Mouse (Mus musculus): Measurements from ENCODE around the gene Klf15. TPM values are rescaled to one million over a fixed set of nuclear protein-coding genes. Genes with fewer than 3 reads are reported as not detected.
A peak's percentile ranks its signal among the peaks of the same experiment; 100 is the strongest.

The Klf15 gene
- polyA plus RNA-seq, 1 experiment, result 26.1 TPM

DNA sequence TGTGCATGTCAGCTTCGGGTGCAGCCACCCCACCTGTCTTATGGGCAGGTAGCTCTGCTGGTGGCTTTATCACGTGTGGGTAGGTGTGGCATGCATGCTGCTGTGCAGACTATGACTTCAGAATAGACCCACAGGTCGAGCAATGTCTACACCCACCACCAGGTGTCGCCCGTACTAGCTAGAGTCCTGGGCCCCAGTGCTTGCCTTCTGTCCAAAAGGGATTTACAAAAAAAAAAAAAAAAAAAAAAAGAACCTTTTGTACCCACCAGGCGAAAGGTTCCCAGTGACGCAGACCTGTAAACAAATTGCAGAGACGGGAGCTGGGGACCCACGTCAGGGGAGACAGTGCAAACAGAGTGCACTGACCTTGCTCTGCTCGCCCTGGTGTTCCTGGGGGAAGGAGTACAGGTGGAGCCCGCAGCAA is 27.2 kb upstream of the Klf15 start:
- no peak overlapping the region for H3K27ac ChIP-seq (ENCODE audit: insufficient read depth, low read length)
- peak; percentile 80 to 88 for DNase-seq
- no peaks in the 10 kb centered on the region for H3K4me1 ChIP-seq (ENCODE audit: control insufficient read depth, insufficient read depth, low read length)
- H3K27me3 ChIP-seq (ENCODE audit: control insufficient read depth, insufficient read depth, low read length), result no peaks in the 10 kb centered on the region
- WGBS, result 15% methylated on average over 11 of the region's 11 CpGs
- peak; percentile 86 for TF ChIP-seq CTCF (IDR thresholded peaks at IDR 0.05; ENCODE audit: borderline replicate concordance, insufficient read depth, low read depth, low read length)
- no peak for TF ChIP-seq POLR2A (IDR thresholded peaks at IDR 0.05; ENCODE audit: borderline replicate concordance, insufficient read depth, low read length)
- H3K4me3 ChIP-seq (replicated peaks; ENCODE audit: insufficient read depth, low read depth, low read length), result no peak overlapping the region

DNA sequence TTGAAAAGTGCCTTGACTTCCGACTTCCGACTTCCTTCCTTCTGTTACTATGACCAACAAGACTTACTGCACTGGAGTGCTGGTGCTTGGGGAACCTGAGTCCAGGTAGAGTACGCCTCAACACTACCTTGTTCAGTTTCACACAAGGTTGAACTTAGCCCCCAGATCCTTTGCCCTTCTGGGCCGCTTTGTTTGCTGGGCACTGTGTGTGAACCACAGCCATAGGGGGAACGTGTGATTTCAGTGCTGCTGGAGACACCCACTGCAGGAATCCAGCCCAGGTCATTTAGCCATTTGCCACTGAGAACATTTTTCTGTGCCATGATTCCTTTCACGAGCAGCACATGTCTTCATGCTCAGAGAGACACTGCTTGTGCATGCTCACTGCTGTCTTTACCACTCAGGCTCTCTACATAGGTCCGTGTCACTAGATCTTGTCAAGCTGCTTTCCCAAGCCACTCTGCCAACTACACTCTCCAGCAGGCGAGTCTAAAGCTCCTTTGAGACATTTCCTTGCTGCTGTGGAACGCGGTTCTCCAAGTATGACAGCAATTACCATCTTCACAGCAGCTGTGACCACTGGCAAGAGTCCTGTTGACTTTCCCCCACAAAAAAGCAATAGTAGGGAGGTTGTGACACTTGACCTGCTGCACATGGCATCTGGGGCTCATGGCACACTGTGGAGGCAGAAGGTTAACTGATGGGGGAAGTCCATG is 26.0 kb upstream of the Klf15 start:
- 58% methylated on average over 10 of the region's 10 CpGs for WGBS
- H3K27ac ChIP-seq (ENCODE audit: insufficient read depth, low read length), result no peak overlapping the region
- no peaks in the 10 kb centered on the region for H3K4me1 ChIP-seq (ENCODE audit: control insufficient read depth, insufficient read depth, low read length)
- H3K27me3 ChIP-seq (ENCODE audit: control insufficient read depth, insufficient read depth, low read length), result no peaks in the 10 kb centered on the region
- DNase-seq, result no peak
- no peak for TF ChIP-seq CTCF (IDR thresholded peaks at IDR 0.05; ENCODE audit: borderline replicate concordance, insufficient read depth, low read depth, low read length)
- TF ChIP-seq POLR2A (IDR thresholded peaks at IDR 0.05; ENCODE audit: borderline replicate concordance, insufficient read depth, low read length), result no peak
- no peak overlapping the region for H3K4me3 ChIP-seq (replicated peaks; ENCODE audit: insufficient read depth, low read depth, low read length)

DNA sequence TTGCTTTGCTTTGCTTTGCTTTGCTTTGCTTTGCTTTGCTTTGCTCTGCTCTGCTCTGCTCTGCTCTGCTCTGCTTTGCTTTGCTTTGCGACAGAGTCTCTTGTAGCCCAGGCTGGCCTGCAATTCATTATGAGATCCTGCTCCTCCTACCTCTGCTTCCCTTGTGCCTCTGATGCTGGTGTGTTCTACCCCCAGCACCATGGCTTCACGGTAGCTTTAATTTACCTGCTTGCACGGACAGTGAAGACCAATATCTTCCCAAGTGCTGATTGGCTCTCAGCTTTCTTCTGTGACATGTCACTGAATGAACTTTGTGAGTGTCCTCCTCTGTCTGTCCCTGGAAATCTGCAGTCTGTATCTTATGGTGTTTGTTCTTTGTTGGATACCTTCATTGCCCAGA is 25.3 kb upstream of the Klf15 start:
- Histone ChIP-seq H3K27ac (ENCODE audit: insufficient read depth, low read length) (no peak overlapping the region), H3K4me3 (replicated peaks; ENCODE audit: insufficient read depth, low read depth, low read length) (no peak overlapping the region), H3K4me1 (ENCODE audit: control insufficient read depth, insufficient read depth, low read length) (no peaks in the 10 kb centered on the region), H3K27me3 (ENCODE audit: control insufficient read depth, insufficient read depth, low read length) (no peaks in the 10 kb centered on the region)
- TF ChIP-seq CTCF (IDR thresholded peaks at IDR 0.05; ENCODE audit: borderline replicate concordance, insufficient read depth, low read depth, low read length), result no peak
- WGBS, result 95% methylated on average over 3 of the region's 3 CpGs
- DNase-seq, result no peak

DNA sequence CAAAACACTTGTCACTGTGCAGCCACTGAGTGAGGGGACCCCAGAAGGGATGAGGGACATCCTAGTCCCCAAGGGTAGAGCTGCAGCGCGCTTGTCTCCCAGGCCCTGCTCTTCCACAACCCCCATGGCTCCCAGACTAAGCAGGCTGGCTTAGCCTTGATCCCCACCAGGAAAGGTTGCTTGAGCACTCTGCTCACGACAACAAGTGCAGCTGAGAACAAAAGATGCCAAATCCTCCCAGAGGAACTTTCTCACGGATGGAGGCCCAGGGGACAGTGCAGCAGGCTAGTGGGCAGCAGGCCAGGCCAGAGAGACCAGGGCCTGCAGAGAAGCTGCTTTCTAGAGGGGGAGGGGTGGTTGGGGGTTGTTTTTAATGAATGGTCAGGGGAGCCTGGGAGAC is 15.5 kb upstream of the Klf15 start:
- no peak overlapping the region for H3K4me3 ChIP-seq (replicated peaks; ENCODE audit: insufficient read depth, low read depth, low read length)
- WGBS, result 52% methylated on average over 4 of the region's 4 CpGs
- TF ChIP-seq POLR2A (IDR thresholded peaks at IDR 0.05; ENCODE audit: borderline replicate concordance, insufficient read depth, low read length), result no peak
- no peak for TF ChIP-seq CTCF (IDR thresholded peaks at IDR 0.05; ENCODE audit: borderline replicate concordance, insufficient read depth, low read depth, low read length)
- H3K4me1 ChIP-seq (ENCODE audit: control insufficient read depth, insufficient read depth, low read length), result no peaks in the 10 kb centered on the region
- no peak overlapping the region for H3K27ac ChIP-seq (ENCODE audit: insufficient read depth, low read length)
- H3K27me3 ChIP-seq (ENCODE audit: control insufficient read depth, insufficient read depth, low read length), result no peaks in the 10 kb centered on the region
- DNase-seq, result no peak

DNA sequence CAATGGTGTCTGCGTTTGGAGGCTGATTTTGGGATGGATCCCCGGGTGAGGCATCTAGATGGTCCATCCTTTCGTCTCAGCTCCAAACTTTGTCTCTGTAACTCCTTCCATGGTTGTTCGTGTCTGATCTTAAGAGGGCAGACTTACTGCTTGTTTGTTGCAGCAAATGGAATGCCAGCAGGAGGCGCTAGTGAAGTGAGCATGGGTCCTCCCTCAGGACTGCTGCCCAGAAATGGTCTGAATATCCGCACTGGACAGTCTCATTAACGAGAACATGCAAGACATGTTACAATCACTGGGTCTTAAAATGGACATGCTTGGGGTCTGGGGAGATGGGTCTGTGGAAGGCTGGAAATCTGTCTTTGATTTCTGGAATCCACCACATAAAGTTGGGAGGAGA is 12.2 kb upstream of the Klf15 start:
- no peak overlapping the region for H3K4me3 ChIP-seq (replicated peaks; ENCODE audit: insufficient read depth, low read depth, low read length)
- no peak overlapping the region for H3K27ac ChIP-seq (ENCODE audit: insufficient read depth, low read length)
- WGBS, result 25% methylated on average over 7 of the region's 7 CpGs
- TF ChIP-seq POLR2A (IDR thresholded peaks at IDR 0.05; ENCODE audit: borderline replicate concordance, insufficient read depth, low read length), result no peak
- peak; percentile 90 for TF ChIP-seq CTCF (IDR thresholded peaks at IDR 0.05; ENCODE audit: borderline replicate concordance, insufficient read depth, low read depth, low read length)
- no peaks in the 10 kb centered on the region for H3K4me1 ChIP-seq (ENCODE audit: control insufficient read depth, insufficient read depth, low read length)
- peak; percentile 77 to 87 for DNase-seq
- H3K27me3 ChIP-seq (ENCODE audit: control insufficient read depth, insufficient read depth, low read length), result no peaks in the 10 kb centered on the region

DNA sequence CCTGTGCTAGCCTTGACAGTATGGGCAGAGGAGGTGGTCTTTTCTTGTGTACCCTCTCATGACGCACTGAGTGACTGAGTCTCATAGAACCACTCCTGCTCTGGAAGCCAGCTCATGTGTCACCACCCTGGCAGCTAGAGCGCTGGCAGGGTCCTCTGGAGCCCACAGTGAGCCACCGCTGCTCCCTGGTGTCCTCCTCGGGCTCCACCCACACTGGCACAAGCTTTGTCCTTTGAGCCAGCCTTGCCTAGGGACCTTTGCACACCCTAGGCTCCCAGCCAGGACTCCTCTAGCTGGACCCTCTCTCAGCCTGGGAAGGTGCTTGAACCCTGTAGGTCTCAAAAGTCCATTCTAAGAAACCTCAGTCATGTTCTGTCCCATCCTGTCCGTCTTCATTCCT is 11.7 kb upstream of the Klf15 start:
- no peak overlapping the region for H3K4me3 ChIP-seq (replicated peaks; ENCODE audit: insufficient read depth, low read depth, low read length)
- no peak for TF ChIP-seq POLR2A (IDR thresholded peaks at IDR 0.05; ENCODE audit: borderline replicate concordance, insufficient read depth, low read length)
- no peak for TF ChIP-seq CTCF (IDR thresholded peaks at IDR 0.05; ENCODE audit: borderline replicate concordance, insufficient read depth, low read depth, low read length)
- 51% methylated on average over 5 of the region's 5 CpGs for WGBS
- H3K4me1 ChIP-seq (ENCODE audit: control insufficient read depth, insufficient read depth, low read length), result no peaks in the 10 kb centered on the region
- H3K27me3 ChIP-seq (ENCODE audit: control insufficient read depth, insufficient read depth, low read length), result no peaks in the 10 kb centered on the region
- H3K27ac ChIP-seq (ENCODE audit: insufficient read depth, low read length), result no peak overlapping the region
- no peak for DNase-seq

DNA sequence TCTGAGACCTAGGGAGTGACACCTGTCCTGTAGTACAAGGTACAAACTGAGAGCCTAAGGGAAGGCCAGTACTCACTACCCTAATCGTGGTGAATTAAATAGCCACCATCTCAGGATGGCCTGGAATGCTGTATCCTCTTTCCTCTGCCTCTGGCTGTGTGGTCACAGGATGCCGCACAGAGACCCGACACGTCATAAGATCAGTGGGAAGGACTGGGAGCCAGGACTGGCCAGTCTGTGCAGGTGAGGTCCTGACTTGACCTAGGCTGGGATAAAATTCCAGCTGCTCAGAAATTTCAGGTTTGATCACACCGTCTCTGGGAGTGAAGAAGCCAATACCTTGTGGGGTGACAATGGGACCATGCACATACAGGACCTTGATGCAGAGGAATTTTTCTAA is 10.9 kb upstream of the Klf15 start:
- Histone ChIP-seq H3K4me1 (ENCODE audit: control insufficient read depth, insufficient read depth, low read length) (no peaks in the 10 kb centered on the region), H3K27me3 (ENCODE audit: control insufficient read depth, insufficient read depth, low read length) (no peaks in the 10 kb centered on the region), H3K4me3 (replicated peaks; ENCODE audit: insufficient read depth, low read depth, low read length) (no peak overlapping the region), H3K27ac (ENCODE audit: insufficient read depth, low read length) (no peak overlapping the region)
- no peak for DNase-seq
- no peak for TF ChIP-seq POLR2A (IDR thresholded peaks at IDR 0.05; ENCODE audit: borderline replicate concordance, insufficient read depth, low read length)
- no peak for TF ChIP-seq CTCF (IDR thresholded peaks at IDR 0.05; ENCODE audit: borderline replicate concordance, insufficient read depth, low read depth, low read length)
- WGBS, result 93% methylated on average over 5 of the region's 5 CpGs

DNA sequence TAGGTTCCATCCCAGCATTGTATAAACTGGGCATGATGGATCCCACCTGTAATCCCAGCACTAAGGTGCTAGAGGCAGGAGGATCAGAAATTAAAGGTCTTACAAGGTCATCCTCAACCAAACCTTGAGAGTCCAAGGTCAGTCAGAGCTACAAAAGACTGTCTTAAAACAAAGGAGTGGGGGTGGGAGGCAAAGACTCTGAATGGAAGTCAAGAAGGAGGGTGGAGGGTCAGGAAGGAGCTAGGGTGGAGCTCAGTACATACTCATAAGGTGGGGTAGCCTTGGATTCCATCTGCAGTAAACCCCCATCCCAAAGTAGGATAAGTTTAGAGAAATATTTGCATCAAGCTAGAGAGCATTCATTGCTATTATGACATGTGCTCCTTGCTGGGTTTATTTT is 9.8 kb upstream of the Klf15 start:
- Histone ChIP-seq H3K27ac (ENCODE audit: insufficient read depth, low read length) (no peak overlapping the region), H3K4me1 (ENCODE audit: control insufficient read depth, insufficient read depth, low read length) (no peaks in the 10 kb centered on the region), H3K27me3 (ENCODE audit: control insufficient read depth, insufficient read depth, low read length) (no peaks in the 10 kb centered on the region), H3K4me3 (replicated peaks; ENCODE audit: insufficient read depth, low read depth, low read length) (no peak overlapping the region)
- DNase-seq, result no peak
- no peak for TF ChIP-seq POLR2A (IDR thresholded peaks at IDR 0.05; ENCODE audit: borderline replicate concordance, insufficient read depth, low read length)
- TF ChIP-seq CTCF (IDR thresholded peaks at IDR 0.05; ENCODE audit: borderline replicate concordance, insufficient read depth, low read depth, low read length), result no peak

Data from cerebellum, adult 2 months (tissue).